In the genomic region with DNA sequence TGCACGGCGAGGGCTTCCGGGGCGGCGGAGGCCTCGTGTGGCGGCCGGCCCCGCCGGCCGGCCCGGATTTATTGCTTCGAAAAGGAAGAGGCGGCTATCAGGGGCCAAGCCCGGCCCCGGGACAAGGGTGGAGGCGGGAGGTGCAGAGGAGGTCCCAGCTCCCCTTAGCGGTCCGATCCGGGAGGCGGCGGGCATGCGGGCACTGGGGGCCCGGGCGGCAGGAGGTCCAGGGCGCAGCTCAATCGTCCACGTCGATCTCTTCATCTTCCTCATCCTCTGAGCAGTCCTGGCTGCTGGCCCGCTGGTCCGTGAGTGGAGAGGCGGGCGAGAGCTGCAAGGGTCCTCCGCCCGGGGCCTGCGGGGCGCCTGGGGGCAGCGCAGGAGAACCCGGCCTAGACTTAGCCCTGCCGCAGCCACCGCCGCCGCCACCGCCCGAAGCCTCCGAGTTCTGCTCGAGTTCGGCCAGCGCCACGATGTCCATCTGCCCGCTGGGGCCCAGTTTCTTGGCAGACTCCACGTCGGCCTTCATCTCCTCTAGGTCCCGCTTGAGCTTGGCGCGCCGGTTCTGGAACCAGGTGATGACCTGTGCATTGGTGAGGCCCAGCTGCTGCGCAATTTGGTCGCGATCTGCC, we compare ENCODE assay signal across 9 mouse cellular contexts. TPM values are rescaled to one million over a fixed set of nuclear protein-coding genes. Genes with fewer than 3 reads are reported as not detected.
DNase-seq lines count a peak whose midpoint lies in the region; ATAC-seq lines count a peak whose summit lies in the region.
"Had no signal": no experiment of that assay in that cellular context is flagged by ENCODE, and none has a peak within 500 bp of the region (broad histone marks: within the 10 kb centered on the region; RNA-seq: fewer than 3 reads in every experiment).

No protein-coding gene starts in this region.

- no peak for ATAC-seq in liver, embryonic 12.5 days

- WGBS in liver, embryonic 12.5 days (ENCODE audit: insufficient replicate concordance), result 1% methylated on average over 60 of the region's 60 CpGs

- no peaks in the 10 kb centered on the region for H3K9me3 ChIP-seq in liver, embryonic 12.5 days (replicated peaks)

- peak; percentile 34 for DNase-seq in kidney, adult 18-20 months
- DNase-seq in kidney, postnatal 14 days, result no peak
- peak; percentile 22 for DNase-seq in R1 (ENCODE audit: low read depth, low spot score)
- DNase-seq in gastrocnemius, postnatal 14 days, result peak; percentile 41
- DNase-seq in left cerebral cortex, postnatal 14 days (ENCODE audit: low spot score in 2 of 2), result no peak
- no peak for DNase-seq in adrenal gland, postnatal 36 days
- no peak for DNase-seq in right cerebral cortex, adult 18-20 months

- H3K27ac ChIP-seq in liver, embryonic 12.5 days, result no peak overlapping the region
- H3K27ac ChIP-seq: layer of hippocampus, adult 2 months had no signal

- peak overlapping the region; percentile 13; the same call in 1 of the 2 replicates for H3K4me2 ChIP-seq in liver, embryonic 12.5 days

- H3K27me3 ChIP-seq in liver, embryonic 12.5 days (replicated peaks), result peaks cover 100% of the 10 kb centered on the region

- no peak overlapping the region for H3K9ac ChIP-seq in liver, embryonic 12.5 days

- H3K4me3 ChIP-seq in liver, embryonic 12.5 days, result no peak overlapping the region; the same call in 1 of the 2 replicates
- H3K4me3 ChIP-seq: layer of hippocampus, adult 2 months had no signal

- no peaks in the 10 kb centered on the region for H3K36me3 ChIP-seq in liver, embryonic 12.5 days

- peaks cover 39% of the 10 kb centered on the region for H3K4me1 ChIP-seq in liver, embryonic 12.5 days

- intact Hi-C loops in gastrocnemius, postnatal 14 days (cut with DNase I; ENCODE audit: low total_unique reads), result no loop called here
- intact Hi-C loops in left cerebral cortex, postnatal 14 days (cut with DNase I), result loop anchor here (5.0 kb wide), 3 partner anchors 81 to 1626 kb away; a partner anchor contains a TSS

RNA-seq across cellular contexts. Expression of a gene that starts 2.0 kb away (rescaled TPM):
- total RNA-seq in gastrocnemius, postnatal 14 days (2021), result 10 to 100 TPM; 32.2 to 38.1 TPM
- 0.07 and 0.08 TPM in 2 replicates for polyA plus RNA-seq in liver, embryonic 12.5 days (2016; fragmentation: Nextera tagmentation; extraction: Ambion mirVana)
- under 1 TPM in 1 of 2 experiments, not detected in 1; 0.13 TPM for total RNA-seq in left cerebral cortex, postnatal 14 days (2021)
- under 1 TPM; 0.10 to 0.17 TPM for total RNA-seq in adrenal gland, postnatal 36 days (2021)
- total RNA-seq: layer of hippocampus, adult 2 months had no signal

Comparison
In these comparisons a context has a peak if more than half of its experiments do, and no peak if none do; other contexts are left out.
1. DNase-seq: peak in kidney, adult 18-20 months (single experiment), R1 (single experiment) and gastrocnemius, postnatal 14 days (single experiment); none in kidney, postnatal 14 days (single experiment), left cerebral cortex, postnatal 14 days (0 of 2), adrenal gland, postnatal 36 days (0 of 2) and right cerebral cortex, adult 18-20 months (single experiment).
2. RNA of a gene that starts 2.0 kb away (total RNA-seq): 32.2 to 38.1 TPM in gastrocnemius, postnatal 14 days; 0.10 to 0.17 TPM in adrenal gland, postnatal 36 days and 0.13 TPM in left cerebral cortex, postnatal 14 days; every median in the first group is over 10 times any median in the second.